Mouse (Mus musculus) liver, postnatal 0 days (tissue): ENCODE results near the gene Ier5. TPM values are rescaled to one million over a fixed set of nuclear protein-coding genes. Genes with fewer than 3 reads are reported as not detected.

ENCODE experiments used
- ATAC-seq: fragments of 200-750 bp; cut with Nextera tagmentation; 2 replicates; pipeline ENCODE4 v1.8.0; 2017; ENCODE audit warnings: mild to moderate bottlenecking, moderate library complexity
- DNase-seq: peaks from one replicate; pipeline ENCODE4 v3.0.0-alpha.2; 2016
- H3K27ac ChIP-seq: fragments of 300-500 bp; sonication (generic); 2 replicates; pipeline ENCODE4 v1.5.1; 2014; ENCODE audit warnings: antibody characterized with exemption, moderate library complexity, mild to moderate bottlenecking, low read depth
- H3K27me3 ChIP-seq: fragments of 300-500 bp; sonication (generic); 2 replicates; pipeline ENCODE4 v1.6.1; 2014; ENCODE audit warnings: low read length, control low read depth, mixed read lengths; ENCODE audit not compliant: insufficient read depth
- H3K36me3 ChIP-seq: fragments of 300-500 bp; sonication (generic); replicated peaks from 2 replicates; pipeline ENCODE4 v1.6.1; 2014; ENCODE audit warnings: mild to moderate bottlenecking, control low read depth, low read length, moderate library complexity, mixed read lengths; ENCODE audit not compliant: insufficient read depth
- H3K4me1 ChIP-seq: fragments of 300-500 bp; sonication (generic); 2 replicates; pipeline ENCODE4 v1.6.1; 2014; ENCODE audit warnings: antibody characterized with exemption, mild to moderate bottlenecking, control low read depth; ENCODE audit not compliant: insufficient read depth
- H3K4me2 ChIP-seq: fragments of 300-500 bp; sonication (generic); 2 replicates; pipeline ENCODE4 v1.6.1; 2014; ENCODE audit warnings: low read depth, mild to moderate bottlenecking, low read length, moderate library complexity, mixed read lengths
- H3K4me3 ChIP-seq: fragments of 300-500 bp; sonication (generic); 2 replicates; pipeline ENCODE4 v1.5.1; 2014; ENCODE audit warnings: low read depth, low read length
- H3K9ac ChIP-seq: fragments of 300-500 bp; sonication (generic); replicated peaks from 2 replicates; pipeline ENCODE4 v1.6.1; 2014; ENCODE audit warnings: mild to moderate bottlenecking, moderate library complexity
- H3K9me3 ChIP-seq: fragments of 300-500 bp; sonication (generic); 2 replicates; pipeline ENCODE4 v1.6.1; 2016; ENCODE audit warnings: mild to moderate bottlenecking, control low read depth, low read length, mixed read lengths
- CTCF ChIP-seq: sonication (generic); IDR thresholded peaks from 2 replicates; pipeline ENCODE4 v1.5.1; 2016; ENCODE audit warnings: antibody characterized with exemption, low read depth
- EP300 ChIP-seq: IDR thresholded peaks from 2 replicates; pipeline ENCODE4 v1.6.1; 2016; ENCODE audit warnings: antibody characterized with exemption, low read depth, mild to moderate bottlenecking
- WGBS: fragments of 180-500 bp; shearing (Covaris S2); extraction: QIAGEN DNeasy Blood & Tissue Kit; methylation state at CpG from one replicate; pipeline ENCODE4 v1.1.7; 2014; ENCODE audit not compliant: insufficient replicate concordance; 5-methylcytosine and 5-hydroxymethylcytosine counted together
- polyA plus RNA-seq: library from polyadenylated mRNA; unstranded; fragments of >200 nt; fragmentation: Nextera tagmentation; extraction: Ambion mirVana; gene quantifications from 2 replicates; pipeline ENCODE4 v1.2.1, GENCODE M21; 2015

The Ier5 gene
- polyA plus RNA-seq, 1 experiment from 2014 or later = 1.5 TPM

- WGBS = 72% methylated on average over 7 of the region's 7 CpGs
- Histone ChIP-seq H3K36me3 (no peaks in the 10 kb centered on the region), H3K4me1 (peaks cover 55% of the 10 kb centered on the region), H3K9ac (no peak overlapping the region), H3K27ac (no peak overlapping the region), H3K9me3 (no peaks in the 10 kb centered on the region), H3K4me3 (no peak overlapping the region), H3K4me2 (no peak overlapping the region), H3K27me3 (no peaks in the 10 kb centered on the region)
- TF ChIP-seq CTCF (no peak), EP300 (no peak)
- ATAC-seq (no peak), DNase-seq (no peak)
Observed at GRCm38 (mm10) chr1:155069696-155070095, 29.7 kb downstream of the Ier5 start.

GRCm38 (mm10) chr1:155066196-155066595, 33.2 kb downstream of the Ier5 start:
- 78% methylated on average over 5 of the region's 5 CpGs for WGBS
- TF ChIP-seq EP300 (no peak), CTCF (no peak)

GRCm38 (mm10) chr1:155065068-155065701, 34.3 kb downstream of the Ier5 start:
- TF ChIP-seq EP300 = no peak
- no peak for TF ChIP-seq CTCF
- Histone ChIP-seq H3K9ac (no peak overlapping the region), H3K4me2 (no peak overlapping the region), H3K36me3 (no peaks in the 10 kb centered on the region), H3K4me1 (peaks cover 38% of the 10 kb centered on the region), H3K27me3 (no peaks in the 10 kb centered on the region), H3K4me3 (no peak overlapping the region), H3K9me3 (no peaks in the 10 kb centered on the region), H3K27ac (no peak overlapping the region)
- DNase-seq (no peak), ATAC-seq (no peak)
- 39% methylated on average over 11 of the region's 11 CpGs for WGBS

More at GRCm38 (mm10) chr1:155066196-155066595, 33.2 kb downstream of the Ier5 start:
- Histone ChIP-seq H3K36me3 (no peaks in the 10 kb centered on the region), H3K27ac (no peak overlapping the region), H3K9ac (no peak overlapping the region), H3K4me3 (no peak overlapping the region), H3K27me3 (no peaks in the 10 kb centered on the region), H3K4me2 (no peak overlapping the region), H3K4me1 (peaks cover 40% of the 10 kb centered on the region), H3K9me3 (no peaks in the 10 kb centered on the region)
- ATAC-seq (no peak), DNase-seq (no peak)

GRCm38 (mm10) chr1:155064649-155065048, 34.8 kb downstream of the Ier5 start:
- no peak for ATAC-seq
- 35% methylated on average over 4 of the region's 4 CpGs for WGBS
- Histone ChIP-seq H3K27ac (peak overlapping the region; percentile 65), H3K4me1 (peaks cover 40% of the 10 kb centered on the region), H3K9ac (no peak overlapping the region; the same call in 1 of the 2 replicates), H3K4me2 (no peak overlapping the region), H3K36me3 (no peaks in the 10 kb centered on the region), H3K9me3 (no peaks in the 10 kb centered on the region), H3K4me3 (no peak overlapping the region), H3K27me3 (no peaks in the 10 kb centered on the region)
- TF ChIP-seq EP300 (no peak), CTCF (no peak)
- no peak for DNase-seq

GRCm38 (mm10) chr1:155064111-155064510, 35.3 kb downstream of the Ier5 start:
- ATAC-seq = peak; percentile 74
- H3K9ac ChIP-seq = peak overlapping the region; percentile 50; the same call in 1 of the 2 replicates
- H3K4me1 ChIP-seq = peaks cover 45% of the 10 kb centered on the region
- no peaks in the 10 kb centered on the region for H3K27me3 ChIP-seq
- WGBS = 50% methylated on average over 5 of the region's 5 CpGs
- H3K4me2 ChIP-seq = no peak overlapping the region
- H3K4me3 ChIP-seq = no peak overlapping the region
- H3K9me3 ChIP-seq = no peaks in the 10 kb centered on the region
- H3K27ac ChIP-seq = peak overlapping the region; percentile 65
- TF ChIP-seq CTCF (no peak), EP300 (peak; percentile 46; the same call in 1 of the 2 replicates)
- no peak for DNase-seq
- H3K36me3 ChIP-seq = no peaks in the 10 kb centered on the region

- DNase-seq = no peak
- Histone ChIP-seq H3K9ac (no peak overlapping the region), H3K4me2 (no peak overlapping the region), H3K27me3 (no peaks in the 10 kb centered on the region), H3K27ac (no peak overlapping the region), H3K4me1 (peaks cover 55% of the 10 kb centered on the region), H3K36me3 (no peaks in the 10 kb centered on the region), H3K9me3 (no peaks in the 10 kb centered on the region), H3K4me3 (no peak overlapping the region)
- no peak for TF ChIP-seq EP300
- no peak for TF ChIP-seq CTCF
- 96% methylated on average over 4 of the region's 4 CpGs for WGBS
- no peak for ATAC-seq
Observed at GRCm38 (mm10) chr1:155062963-155063362, 36.5 kb downstream of the Ier5 start.

GRCm38 (mm10) chr1:155062057-155062456, 37.4 kb downstream of the Ier5 start:
- H3K27ac ChIP-seq = no peak overlapping the region
- WGBS = 49% methylated on average over 7 of the region's 7 CpGs

More at GRCm38 (mm10) chr1:155062057-155062456, 37.4 kb downstream of the Ier5 start:
- Histone ChIP-seq H3K4me2 (no peak overlapping the region), H3K36me3 (no peaks in the 10 kb centered on the region), H3K4me3 (no peak overlapping the region), H3K9ac (no peak overlapping the region), H3K27me3 (no peaks in the 10 kb centered on the region), H3K9me3 (no peaks in the 10 kb centered on the region), H3K4me1 (peaks cover 58% of the 10 kb centered on the region)
- TF ChIP-seq EP300 (no peak), CTCF (no peak)
- DNase-seq (no peak), ATAC-seq (no peak)
